21 mouse cellular contexts compared by ENCODE assay signal in genomic region chr6:120452384-120453102, GRCm38 (mm10). TPM values are rescaled to one million over a fixed set of nuclear protein-coding genes. Genes with fewer than 3 reads are reported as not detected.
DNase-seq lines count a peak whose midpoint lies in the region; ATAC-seq lines count a peak whose summit lies in the region.
"Had no signal": no experiment of that assay in that cellular context is flagged by ENCODE, and none has a peak within 500 bp of the region (broad histone marks: within the 10 kb centered on the region; RNA-seq: fewer than 3 reads in every experiment).

No protein-coding gene starts in this region.

- ATAC-seq in granulocyte monocyte progenitor cell, adult 5-6 weeks (replicated peaks; ENCODE audit: poor library complexity, severe bottlenecking), result peak; percentile 68
- peak; percentile 62 for ATAC-seq in megakaryocyte progenitor cell, adult 5-6 weeks (replicated peaks; ENCODE audit: poor library complexity)
- no peak for ATAC-seq in forebrain, embryonic 14.5 days
- ATAC-seq: forebrain, embryonic 15.5 days had no signal

- WGBS in forebrain, embryonic 14.5 days, result 87% methylated on average over 11 of the region's 11 CpGs

- H3K9ac ChIP-seq in forebrain, embryonic 14.5 days (ENCODE audit: low read length), result no peak overlapping the region
- H3K9ac ChIP-seq: embryonic facial prominence, embryonic 13.5 days; forebrain, embryonic 15.5 days; hindbrain, embryonic 13.5 days; limb, embryonic 12.5 days; liver, embryonic 15.5 days; neural tube, embryonic 13.5 days; stomach, embryonic 15.5 days had no signal

- H3K4me2 ChIP-seq in forebrain, embryonic 14.5 days (ENCODE audit: low read length), result no peak overlapping the region
- H3K4me2 ChIP-seq: embryonic facial prominence, embryonic 13.5 days; forebrain, embryonic 15.5 days; heart, embryonic 11.5 days; hindbrain, embryonic 13.5 days; limb, embryonic 12.5 days; liver, embryonic 15.5 days; neural tube, embryonic 13.5 days; stomach, embryonic 15.5 days had no signal

- no peaks in the 10 kb centered on the region for H3K36me3 ChIP-seq in forebrain, embryonic 14.5 days (ENCODE audit: control insufficient read depth, insufficient read depth, low read length)
- H3K36me3 ChIP-seq: embryonic facial prominence, embryonic 13.5 days; forebrain, embryonic 15.5 days; hindbrain, embryonic 13.5 days; limb, embryonic 12.5 days; liver, embryonic 15.5 days; midbrain, embryonic 10.5 days; neural tube, embryonic 13.5 days; stomach, embryonic 15.5 days had no signal

- no peaks in the 10 kb centered on the region for H3K4me1 ChIP-seq in forebrain, embryonic 14.5 days (ENCODE audit: control insufficient read depth, insufficient read depth, low read length)
- H3K4me1 ChIP-seq: embryonic facial prominence, embryonic 13.5 days; forebrain, embryonic 15.5 days; hindbrain, embryonic 13.5 days; midbrain, embryonic 10.5 days; neural tube, embryonic 13.5 days; stomach, embryonic 15.5 days had no signal

- no peaks in the 10 kb centered on the region for H3K9me3 ChIP-seq in forebrain, embryonic 14.5 days (replicated peaks; ENCODE audit: control insufficient read depth, low read length)
- H3K9me3 ChIP-seq: embryonic facial prominence, embryonic 13.5 days; forebrain, embryonic 15.5 days; hindbrain, embryonic 13.5 days; limb, embryonic 12.5 days; liver, embryonic 15.5 days; midbrain, embryonic 10.5 days; neural tube, embryonic 13.5 days; stomach, embryonic 15.5 days had no signal

- H3K27ac ChIP-seq in forebrain, embryonic 14.5 days (ENCODE audit: low read depth, low read length), result no peak overlapping the region
- H3K27ac ChIP-seq: embryonic facial prominence, embryonic 13.5 days; forebrain, embryonic 15.5 days; hindbrain, embryonic 13.5 days; limb, embryonic 12.5 days; liver, embryonic 15.5 days; midbrain, embryonic 10.5 days; neural tube, embryonic 13.5 days; stomach, embryonic 15.5 days had no signal

- no peak overlapping the region for H3K4me3 ChIP-seq in forebrain, embryonic 14.5 days (ENCODE audit: low read depth, low read length)
- H3K4me3 ChIP-seq: embryonic facial prominence, embryonic 13.5 days; forebrain, embryonic 15.5 days; hindbrain, embryonic 13.5 days; limb, embryonic 12.5 days; liver, embryonic 15.5 days; midbrain, embryonic 10.5 days; neural tube, embryonic 13.5 days; stomach, embryonic 15.5 days had no signal

- peak; percentile 46 to 58 for DNase-seq in spleen, postnatal 36 days (ENCODE audit: low spot score in 2 of 2)
- no peak for DNase-seq in spleen, postnatal 14 days (ENCODE audit: low spot score in 2 of 2)
- no peak for DNase-seq in adrenal gland, postnatal 4 days (ENCODE audit: low spot score in 2 of 2)
- DNase-seq in cerebellum, postnatal 4 days (ENCODE audit: low spot score in 2 of 2), result no peak
- DNase-seq in forebrain, embryonic 14.5 days (ENCODE audit: low spot score), result no peak
- DNase-seq: adrenal gland, postnatal 36 days; cerebellum, adult 9-11 months; heart, postnatal 10 days; lung, postnatal 10 days; thymus, adult 2 months had no signal

- H3K27me3 ChIP-seq in forebrain, embryonic 14.5 days (replicated peaks; ENCODE audit: control insufficient read depth, insufficient read depth, low read length), result no peaks in the 10 kb centered on the region
- H3K27me3 ChIP-seq: embryonic facial prominence, embryonic 13.5 days; forebrain, embryonic 15.5 days; hindbrain, embryonic 13.5 days; limb, embryonic 12.5 days; liver, embryonic 15.5 days; neural tube, embryonic 13.5 days; stomach, embryonic 15.5 days had no signal

RNA-seq across cellular contexts. Expression of gene Il17ra, which starts 10.5 kb away (rescaled TPM):
- total RNA-seq in granulocyte monocyte progenitor cell, adult 5-6 weeks (2014; fragmentation: Nextera tagmentation), result 17.1 and 29.8 TPM in 2 replicates
- total RNA-seq in granulocyte monocyte progenitor cell, adult 5-6 weeks (2017), result 17.0 and 27.7 TPM in 2 replicates
- total RNA-seq in megakaryocyte progenitor cell, adult 5-6 weeks (2015), result 23.1 and 30.3 TPM in 2 replicates
- 19.8 and 25.9 TPM in 2 replicates for total RNA-seq in megakaryocyte progenitor cell, adult 5-6 weeks (2017)
- total RNA-seq in adrenal gland, postnatal 4 days (2021), result 10 to 100 TPM in 1 of 2 experiments, 1 to 10 TPM in 1; 9.9 to 14.4 TPM
- polyA plus RNA-seq in forebrain, embryonic 14.5 days (2014; fragmentation: Nextera tagmentation; extraction: Ambion mirVana), result 1.1 and 3.5 TPM in 2 replicates

RNA-seq across cellular contexts. Expression of gene Tmem121b, which starts 41.1 kb away (rescaled TPM):
- total RNA-seq in granulocyte monocyte progenitor cell, adult 5-6 weeks (2014; fragmentation: Nextera tagmentation), result not detected in 2 replicates
- total RNA-seq in granulocyte monocyte progenitor cell, adult 5-6 weeks (2017), result not detected in 2 replicates
- 0.10 TPM in 1 of 2 replicates, not detected in the other for total RNA-seq in megakaryocyte progenitor cell, adult 5-6 weeks (2015)
- 0.08 TPM in 1 of 2 replicates, not detected in the other for total RNA-seq in megakaryocyte progenitor cell, adult 5-6 weeks (2017)
- total RNA-seq in adrenal gland, postnatal 4 days (2021), result 1 to 10 TPM in 1 of 2 experiments, under 1 TPM in 1; 0.96 to 1.2 TPM
- 3.0 and 3.5 TPM in 2 replicates for polyA plus RNA-seq in forebrain, embryonic 14.5 days (2014; fragmentation: Nextera tagmentation; extraction: Ambion mirVana)
- polyA plus RNA-seq: liver, embryonic 15.5 days had no signal

Comparison
In these comparisons a context has a peak if more than half of its experiments do, and no peak if none do; other contexts are left out.
1. DNase-seq: peak in spleen, postnatal 36 days (2 of 2); none in spleen, postnatal 14 days (0 of 2), adrenal gland, postnatal 4 days (0 of 2), cerebellum, postnatal 4 days (0 of 2) and forebrain, embryonic 14.5 days (single experiment).